Mouse (Mus musculus) gastrocnemius, postnatal 14 days (tissue): ENCODE measurements around the gene Syde2. TPM values are rescaled to one million over a fixed set of nuclear protein-coding genes. Genes with fewer than 3 reads are reported as not detected.

Experiments
- DNase-seq: peaks from one replicate; pipeline ENCODE4 v3.0.0; 2021; ENCODE audit warnings: mixed read lengths
- intact Hi-C: fragments of 180-260 bp; cut with DNase I; formaldehyde crosslinking; loops from one replicate; pipeline ENCODE4 v1.15.1; 2025; ENCODE audit warnings: low total_unique reads
- long read RNA-seq, 2 experiments: library from polyadenylated mRNA; stranded (forward); transcript quantifications; one replicate each; pipeline ENCODE4 v2.0.0; 2021
- total RNA-seq, 2 experiments: library from RNA; stranded (reverse); gene quantifications; 2 replicates each; pipeline ENCODE4 v1.2.3; 2021

The Syde2 gene
- 1 to 10 TPM; 1.6 to 1.8 TPM for total RNA-seq
- long read RNA-seq, experiment 1, full-length matches to known transcripts: 2 of 2 reads
- long read RNA-seq, experiment 1, partial matches to known transcripts: 0 of 2 reads
- long read RNA-seq, experiment 1, other reads (novel, unspliced or antisense): 0 of 2 reads
- long read RNA-seq, experiment 2, full-length matches to known transcripts: 3 of 4 reads
- long read RNA-seq, experiment 2, partial matches to known transcripts: 0 of 4 reads
- long read RNA-seq, experiment 2, other reads (novel, unspliced or antisense): 1 of 4 reads

DNA sequence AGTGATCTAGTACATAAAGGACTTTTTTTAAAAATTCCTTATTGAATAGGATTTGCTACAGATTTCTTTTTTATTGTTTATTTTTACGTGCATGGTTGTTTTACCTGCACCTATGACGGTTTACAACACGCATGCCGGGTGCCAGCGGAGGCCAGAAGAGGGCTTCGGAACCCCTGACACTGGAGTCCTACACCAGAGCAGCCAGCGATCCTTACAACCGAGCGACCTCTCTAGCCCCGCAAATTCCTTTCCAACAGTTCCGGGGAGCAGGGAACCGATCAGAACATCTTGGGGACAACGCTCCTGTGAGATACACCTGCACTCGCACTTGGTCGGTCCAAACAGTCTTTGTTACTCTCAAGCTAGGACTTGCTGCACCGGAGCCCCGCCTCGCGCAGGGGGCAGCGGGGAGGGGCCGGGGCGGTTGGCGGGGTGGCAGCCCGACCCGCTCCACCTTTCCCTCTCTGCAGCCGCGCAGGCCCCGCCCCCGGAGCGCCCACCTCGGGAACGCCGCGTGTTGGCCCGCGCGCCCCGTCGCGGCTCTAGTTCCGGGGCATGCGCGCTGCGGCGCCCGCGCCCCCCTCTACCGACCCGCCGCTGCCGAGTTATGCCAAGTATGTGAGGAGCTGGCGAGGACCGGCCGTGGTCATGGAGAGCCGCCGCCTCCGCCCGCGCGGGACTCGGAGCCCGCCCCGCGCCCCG is at the start of gene Syde2:
Gene Syde2 (plus strand): TSS at position 603 of the 702 bp plus-strand sequence.
- DNase-seq: peak; percentile 81
- intact Hi-C loops: loop anchor here (5.0 kb wide), 1 partner anchor 35 kb away; no protein-coding TSS in a partner anchor

DNA sequence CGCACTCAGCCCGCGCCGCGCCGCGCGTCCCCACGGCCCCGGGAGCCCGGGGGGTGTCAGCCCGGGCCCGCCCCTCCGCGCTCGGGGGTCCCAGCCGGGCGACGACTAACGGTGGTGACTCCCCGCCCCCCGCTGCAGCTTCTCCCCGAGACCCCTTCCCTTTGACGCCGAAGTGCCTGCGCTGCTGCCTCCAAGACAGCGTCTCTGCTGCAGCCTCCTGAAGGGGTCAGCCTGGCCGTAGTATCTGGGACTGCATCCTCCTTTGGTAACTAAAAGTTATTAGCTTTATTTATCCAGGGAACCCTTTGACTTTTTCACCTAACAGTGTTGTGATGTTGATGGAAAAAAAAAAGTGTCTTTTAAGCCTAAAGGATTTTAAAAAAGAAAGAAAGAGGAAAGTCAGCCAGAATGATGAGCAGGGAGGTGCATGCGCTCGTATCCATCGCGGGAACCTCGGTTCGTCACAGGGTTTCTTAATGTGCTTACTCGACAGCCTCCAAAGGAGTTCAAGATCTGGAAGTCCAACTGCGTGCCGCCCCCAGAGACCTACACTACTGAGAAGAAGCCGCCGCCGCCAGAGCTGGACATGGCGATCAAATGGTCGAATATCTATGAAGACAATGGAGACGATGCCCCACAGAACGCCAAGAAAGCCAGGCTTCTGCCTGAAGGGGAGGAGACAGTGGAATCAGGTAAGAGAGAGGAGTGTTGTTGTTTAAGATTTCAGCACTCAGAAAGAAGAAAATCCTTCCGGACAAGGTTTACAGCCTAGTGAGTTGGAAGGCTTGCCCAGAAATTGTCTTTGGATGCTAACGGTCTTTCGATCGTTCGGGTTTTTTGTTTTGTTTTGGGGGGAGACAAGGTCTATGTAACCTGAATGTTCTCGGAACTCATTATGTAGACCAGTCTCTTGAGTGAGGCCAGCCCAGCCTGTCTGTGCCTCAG is 49.0 kb upstream of the Syde2 start:
- intact Hi-C loops: no loop called here
- DNase-seq: peak; percentile 15

DNA sequence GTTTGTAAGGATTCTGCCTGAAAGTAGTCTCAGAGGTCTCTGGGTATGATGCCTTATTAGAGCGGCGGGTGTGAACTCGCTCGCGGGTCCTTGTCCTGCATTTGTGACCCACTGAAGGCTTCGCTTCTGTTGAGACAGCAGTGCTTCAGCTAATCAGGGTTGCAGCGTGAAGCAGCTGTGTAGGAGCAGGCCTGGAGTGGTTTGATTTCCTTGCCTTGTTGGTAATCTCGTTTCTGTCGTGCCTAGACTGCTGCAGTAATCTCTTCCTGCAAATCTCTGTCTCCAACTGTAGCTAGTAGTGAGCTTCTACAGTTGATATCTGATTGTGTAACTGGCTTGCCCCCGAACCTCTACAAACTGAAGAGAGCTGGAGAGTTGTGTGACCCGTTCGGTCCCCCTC is 48.3 kb upstream of the Syde2 start:
- DNase-seq: no peak
- intact Hi-C loops: no loop called here

DNA sequence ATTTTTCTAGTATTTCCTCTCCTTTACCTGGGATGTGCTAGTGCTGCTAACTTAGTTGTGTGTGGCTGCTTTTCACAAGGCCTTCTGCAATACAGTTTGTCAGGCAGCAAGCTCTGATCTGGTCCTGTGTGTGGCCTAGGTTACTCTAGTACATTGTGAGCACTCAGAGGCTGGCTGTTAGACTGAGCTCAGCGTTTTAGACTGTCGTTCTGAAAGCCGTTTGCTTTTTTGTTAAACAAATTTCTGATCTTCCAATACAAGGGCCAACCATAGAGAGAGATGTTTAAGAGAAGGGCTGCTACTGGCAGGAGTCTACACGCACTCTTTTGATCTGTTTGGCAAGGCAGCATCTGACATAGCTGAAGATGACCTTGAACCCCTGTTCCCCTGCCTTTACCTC is 47.7 kb upstream of the Syde2 start:
- DNase-seq: no peak
- intact Hi-C loops: no loop called here

DNA sequence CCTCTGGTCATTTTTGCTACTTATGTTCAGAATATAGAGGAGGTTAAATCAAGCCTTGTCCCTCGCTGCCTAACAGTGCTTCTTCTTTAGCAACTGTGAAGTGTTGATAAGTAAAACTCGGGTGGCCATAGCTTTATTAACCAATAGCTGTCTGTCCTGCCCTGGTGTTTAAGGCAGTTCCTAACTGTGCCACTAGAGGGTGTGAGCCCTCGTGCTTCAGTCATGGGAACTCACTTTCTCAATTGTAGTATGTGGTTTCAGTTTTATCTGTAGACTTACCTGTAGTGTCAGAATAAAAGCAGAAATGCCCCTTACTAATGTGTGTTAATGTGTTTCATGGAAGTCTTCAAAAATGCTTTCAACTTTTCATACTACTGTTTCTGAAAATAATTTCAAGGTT is 45.7 kb upstream of the Syde2 start:
- DNase-seq: peak; percentile 56
- intact Hi-C loops: no loop called here

DNA sequence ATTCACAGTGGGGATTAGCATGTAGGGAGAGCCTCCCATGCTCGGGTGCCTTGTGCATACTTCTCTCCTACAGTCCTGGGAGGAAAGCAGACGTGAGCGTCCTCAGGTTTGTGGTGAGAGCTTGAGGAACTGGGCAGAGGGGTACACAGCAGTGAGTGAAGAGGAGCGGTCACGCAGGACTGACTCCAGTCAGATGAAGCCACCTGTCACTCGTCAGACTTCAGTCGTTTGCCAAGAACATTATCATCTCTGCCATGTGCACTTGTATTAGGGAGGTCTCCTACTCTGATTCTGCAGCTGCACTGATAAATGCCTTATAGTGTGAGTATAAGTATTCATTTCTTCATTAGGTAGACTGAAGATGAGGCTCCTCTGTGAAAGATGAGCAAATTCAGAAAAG is 43.3 kb upstream of the Syde2 start:
- intact Hi-C loops: no loop called here
- DNase-seq: no peak

DNA sequence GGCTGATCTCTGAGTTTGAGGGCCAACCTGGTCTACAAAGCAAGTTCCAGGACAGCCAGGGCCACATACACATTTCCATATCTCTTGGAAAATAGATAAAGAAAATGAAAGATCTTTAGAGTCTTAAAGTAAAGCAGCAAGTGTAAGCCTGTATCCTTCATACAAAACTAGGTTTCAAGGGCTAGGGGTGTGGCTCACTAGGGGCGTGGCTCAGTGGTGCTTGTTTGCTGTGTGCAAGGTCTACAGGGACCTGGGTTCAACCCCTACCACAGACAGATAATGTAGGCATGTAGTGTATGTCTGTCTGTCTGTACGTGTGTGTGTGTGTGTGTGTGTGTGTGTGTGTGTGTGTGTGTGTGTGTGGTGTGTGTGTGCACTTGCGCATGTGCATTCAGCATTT is 41.8 kb upstream of the Syde2 start:
- DNase-seq: no peak
- intact Hi-C loops: loop anchor here (5.0 kb wide), 1 partner anchor 231 kb away; no protein-coding TSS in a partner anchor

DNA sequence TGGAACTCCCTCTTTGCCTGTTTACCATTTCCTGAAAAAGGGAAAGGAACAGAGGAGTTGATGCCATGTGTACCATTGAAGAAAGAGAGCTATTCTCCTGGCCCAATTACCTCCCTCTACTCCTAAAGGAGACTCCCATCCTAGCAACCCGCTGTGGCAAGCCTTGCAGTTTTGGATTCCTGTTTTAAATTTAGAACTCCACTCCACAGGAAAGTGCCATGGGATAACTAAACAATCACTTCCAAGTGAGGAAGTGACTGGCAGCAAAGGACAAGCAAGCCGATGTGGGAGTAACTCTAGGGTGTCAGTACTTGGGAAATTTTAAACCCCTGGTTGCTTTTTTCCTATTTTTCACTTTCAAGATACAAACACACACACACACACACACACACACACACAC is 41.0 kb upstream of the Syde2 start:
- intact Hi-C loops: loop anchor here (5.0 kb wide), 1 partner anchor 231 kb away; no protein-coding TSS in a partner anchor

DNA sequence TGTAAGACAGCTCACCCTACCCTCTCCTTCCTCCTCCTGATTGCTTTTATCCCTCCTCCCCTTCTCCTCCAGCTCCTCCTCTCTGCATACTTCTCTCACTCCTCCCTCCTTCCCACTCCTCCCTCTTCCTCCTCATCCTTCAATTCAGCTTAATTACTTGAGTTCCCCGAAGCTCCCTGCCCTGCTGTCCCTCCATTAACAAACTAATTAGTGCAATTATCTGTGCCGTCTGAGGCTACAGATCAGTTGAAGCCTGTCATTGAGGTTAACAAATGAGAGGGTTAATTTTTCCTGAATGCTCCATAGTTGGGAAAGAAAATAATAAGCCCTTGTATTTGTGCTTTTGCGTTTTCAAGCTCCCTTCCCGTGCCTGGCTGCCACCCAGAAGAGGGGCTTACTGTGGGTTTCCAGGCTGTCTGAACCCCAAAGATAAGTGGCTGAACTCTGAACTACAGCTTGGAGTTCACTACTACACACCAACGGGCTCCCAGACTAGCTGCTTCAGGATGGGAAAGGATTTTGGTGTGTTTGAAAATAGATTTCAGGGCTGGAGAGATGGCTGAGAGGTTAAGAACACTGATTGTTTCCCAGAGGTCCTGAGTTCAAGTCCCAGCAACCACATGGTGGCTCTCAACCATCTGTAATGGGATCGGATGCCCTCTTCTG is 40.0 kb upstream of the Syde2 start:
- intact Hi-C loops: loop anchor here (5.0 kb wide), 1 partner anchor 230 kb away; no protein-coding TSS in a partner anchor
- no peak for DNase-seq

More for the DNA sequence above, 41.0 kb upstream of the Syde2 start:
- no peak for DNase-seq

DNA sequence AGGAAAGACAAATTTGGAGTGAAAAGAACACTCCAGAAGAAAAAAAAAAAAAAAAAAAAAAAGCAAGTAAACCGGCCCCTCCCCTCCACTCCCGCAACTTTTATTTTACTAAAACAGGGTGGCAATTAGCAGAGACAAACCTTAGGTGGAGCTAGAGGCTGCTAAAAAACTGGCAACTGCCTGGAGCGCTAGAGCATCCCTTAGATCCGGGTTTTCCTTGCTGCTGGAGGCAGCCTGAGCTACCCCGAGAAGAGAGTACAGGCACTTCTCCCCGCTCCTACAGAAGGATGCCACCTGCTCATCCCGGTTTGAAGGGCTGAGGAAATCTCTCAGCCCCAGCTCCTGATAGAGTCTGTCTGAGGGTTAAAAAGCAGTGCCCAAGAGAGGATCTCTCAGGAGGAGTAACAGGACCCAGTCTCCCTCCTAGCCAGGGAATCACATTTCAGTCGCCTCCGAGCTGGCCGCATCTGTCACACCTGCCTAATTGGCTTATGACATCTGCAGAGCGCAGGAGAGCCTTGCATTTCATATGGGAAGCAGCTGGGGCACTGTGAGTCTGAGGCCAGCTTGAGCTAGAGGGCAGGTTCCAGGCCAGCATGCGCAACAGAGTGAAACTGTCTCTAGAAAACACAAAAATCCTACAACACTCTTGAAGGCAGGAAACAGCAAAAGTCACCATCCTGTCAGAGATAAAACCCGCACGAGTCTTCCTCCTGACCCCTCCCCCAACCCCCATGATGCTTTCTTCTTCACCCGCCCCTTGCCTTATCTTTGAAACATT is 37.4 kb upstream of the Syde2 start:
- peak; percentile 18 for DNase-seq
- intact Hi-C loops: loop anchor here (5.0 kb wide), 2 partner anchors 37 to 107 kb away; partner anchors contain the start of gene Syde2

DNA sequence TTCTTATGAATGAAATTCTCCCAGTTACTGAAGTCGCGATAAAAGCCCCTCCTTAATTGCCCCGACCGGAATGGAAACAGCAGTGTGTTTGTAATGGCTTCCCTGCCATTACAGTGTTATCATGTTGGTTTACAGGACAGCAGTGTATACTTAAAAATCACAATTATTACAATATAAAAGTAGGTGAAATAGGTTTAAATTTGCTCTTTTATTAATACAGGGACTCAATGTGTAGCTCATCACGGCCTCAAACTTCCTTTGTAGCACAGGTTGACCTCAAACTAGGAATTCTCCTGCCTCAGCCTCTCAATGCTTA is 36.9 kb upstream of the Syde2 start:
- intact Hi-C loops: loop anchor here (5.0 kb wide), 2 partner anchors 37 to 107 kb away; partner anchors contain the start of gene Syde2
- DNase-seq: no peak

DNA sequence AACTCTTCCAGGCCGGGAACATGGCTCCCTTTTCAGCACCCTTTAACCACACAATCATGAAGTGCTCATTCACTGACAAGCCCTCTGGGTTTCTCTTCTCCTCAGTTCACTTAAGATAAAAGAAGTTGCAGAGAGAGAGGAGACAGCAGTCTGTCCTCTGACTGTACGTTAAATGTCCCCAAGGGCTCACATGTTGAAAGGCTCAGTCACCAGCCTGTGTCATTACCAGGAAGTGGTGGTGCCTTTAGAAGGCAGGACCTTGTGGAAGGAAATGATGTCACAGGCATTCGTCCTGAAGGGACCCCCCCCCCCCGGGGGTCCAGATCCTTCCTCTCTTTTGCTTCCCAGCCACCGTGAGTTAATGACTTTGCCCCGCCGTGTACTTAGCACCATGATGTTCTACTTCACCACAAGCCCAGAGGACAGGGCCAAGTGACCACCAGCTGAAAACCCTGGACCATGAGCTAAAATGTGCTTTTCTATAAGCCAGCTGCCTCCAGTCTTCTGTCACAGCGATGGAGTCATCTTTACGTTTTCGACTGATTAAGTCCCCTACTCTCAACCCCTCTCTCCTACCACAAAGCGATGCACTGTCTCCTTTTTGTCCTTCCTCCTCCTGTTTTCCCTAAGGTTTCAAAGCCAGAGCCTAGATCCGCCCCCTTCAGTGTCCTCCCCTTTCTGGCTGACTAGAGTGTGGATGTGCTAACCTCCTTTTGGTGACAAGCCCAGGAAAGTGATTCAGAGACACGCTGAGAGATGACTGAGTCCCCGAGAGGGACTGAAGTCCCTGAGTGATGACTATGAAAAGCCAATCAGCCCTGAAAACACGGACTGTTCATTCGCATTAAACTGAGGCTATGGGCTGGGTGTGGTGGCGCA is 36.1 kb upstream of the Syde2 start:
- intact Hi-C loops: loop anchor here (5.0 kb wide), 2 partner anchors 36 to 106 kb away; partner anchors contain the start of gene Syde2

DNA sequence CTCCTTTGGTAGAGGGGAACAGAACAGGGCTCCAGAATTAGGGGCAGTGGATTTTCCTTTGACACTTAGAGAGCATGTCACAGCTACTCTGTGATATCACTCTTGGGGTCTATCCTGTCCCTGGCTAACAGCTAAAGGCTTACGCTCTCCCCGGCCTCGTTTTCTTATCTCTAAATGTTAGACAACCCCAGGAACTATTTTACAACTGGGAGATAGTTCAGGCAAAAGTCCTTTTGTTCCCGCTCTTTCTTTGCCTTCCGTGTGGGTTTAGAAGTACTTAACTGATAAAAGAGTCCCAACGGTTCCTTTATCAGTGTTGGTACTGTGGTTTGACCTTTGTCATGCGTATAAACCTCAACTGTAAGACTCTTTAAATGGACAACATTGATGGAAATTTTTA is 34.7 kb upstream of the Syde2 start:
- no peak for DNase-seq
- intact Hi-C loops: loop anchor here (5.0 kb wide), 2 partner anchors 34 to 104 kb away; partner anchors contain the start of gene Syde2

More for the DNA sequence above, 36.1 kb upstream of the Syde2 start:
- DNase-seq: peak; percentile 34

DNA sequence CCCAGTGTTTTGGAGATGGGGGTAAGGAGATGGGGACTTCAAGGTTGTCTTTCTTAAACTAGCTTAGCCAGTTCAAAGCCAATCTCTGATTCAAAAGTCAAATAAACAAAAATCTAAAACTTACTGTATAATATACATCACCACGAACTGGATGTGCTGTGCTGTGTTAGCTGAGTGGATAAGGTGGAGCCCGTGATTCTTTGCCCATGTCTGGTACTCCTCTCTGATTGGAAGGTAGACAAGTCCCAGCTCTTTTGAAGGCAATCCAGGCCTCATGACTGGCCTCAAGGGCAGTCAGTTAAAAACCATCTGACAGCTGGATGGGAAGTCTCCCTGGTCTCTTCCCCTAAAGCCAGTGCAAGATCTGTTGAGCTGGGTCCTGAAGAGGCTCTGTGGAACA is 34.3 kb upstream of the Syde2 start:
- intact Hi-C loops: loop anchor here (5.0 kb wide), 2 partner anchors 34 to 104 kb away; partner anchors contain the start of gene Syde2
- DNase-seq: no peak

DNA sequence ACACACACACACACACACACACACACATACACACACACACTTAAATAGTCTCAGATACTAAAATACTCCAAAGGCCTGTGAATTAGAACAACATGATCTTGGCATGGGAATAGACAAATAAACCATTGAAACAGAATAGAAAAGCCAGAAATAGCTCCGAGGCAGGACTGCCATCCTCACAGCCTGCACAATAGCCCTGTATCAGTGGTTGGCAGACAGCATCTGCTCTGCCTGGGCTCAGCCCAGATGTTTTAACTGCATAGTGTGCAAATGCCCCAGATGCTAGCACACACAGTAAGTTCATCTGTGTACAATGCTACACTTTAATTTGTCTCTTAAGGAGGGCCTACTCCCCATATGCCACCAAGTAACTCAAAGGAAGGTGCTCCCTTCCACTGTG is 27.8 kb upstream of the Syde2 start:
- no peak for DNase-seq
- intact Hi-C loops: no loop called here

DNA sequence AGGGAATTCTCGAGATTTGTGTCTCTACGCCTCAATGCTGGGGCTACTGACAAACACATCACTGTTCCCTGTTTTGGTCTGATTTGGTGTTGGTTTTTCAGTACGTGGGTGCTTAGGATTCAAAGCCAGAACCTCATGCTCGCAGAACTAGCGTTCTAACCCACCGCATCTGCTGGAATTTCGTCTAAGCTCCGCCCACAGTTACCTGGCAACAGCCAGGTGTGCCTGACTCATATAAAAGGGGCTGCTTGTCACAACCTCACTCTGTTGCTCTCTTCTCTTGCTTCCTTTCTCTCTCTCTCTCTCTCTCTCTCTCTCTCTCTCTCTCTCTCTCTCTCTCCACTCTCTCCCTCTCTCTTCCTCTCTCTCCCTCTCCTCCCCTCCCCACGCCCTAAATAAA is 25.3 kb upstream of the Syde2 start:
- intact Hi-C loops: no loop called here
- no peak for DNase-seq
